Mouse (Mus musculus): ENCODE results near the gene Stra8.

Stra8 gene

DNA sequence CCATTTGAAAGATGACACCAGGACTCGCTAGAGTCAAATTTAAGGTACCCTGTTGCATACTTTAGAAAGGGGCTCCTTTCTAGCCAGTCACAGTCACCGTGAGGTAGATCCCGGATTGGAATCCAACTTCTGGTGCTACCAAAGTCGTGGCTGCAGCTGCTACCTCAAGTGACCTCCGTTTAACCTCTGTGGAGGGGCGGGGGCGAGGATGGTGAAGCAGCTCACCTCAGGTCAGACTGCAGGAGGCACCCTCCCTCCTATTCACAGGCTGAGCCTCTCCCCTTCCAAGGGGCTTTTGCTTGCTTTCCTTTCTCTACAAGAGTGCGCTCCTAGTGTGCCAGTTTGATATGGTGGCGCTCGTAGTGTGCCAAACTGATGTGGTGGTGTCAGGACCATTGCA lies at the start of gene Stra8:
TSS of gene Stra8 (plus strand) at position 208 of the 400 bp plus-strand sequence.
- DNase-seq (ENCODE audit: extremely low spot score) = no peak

DNA sequence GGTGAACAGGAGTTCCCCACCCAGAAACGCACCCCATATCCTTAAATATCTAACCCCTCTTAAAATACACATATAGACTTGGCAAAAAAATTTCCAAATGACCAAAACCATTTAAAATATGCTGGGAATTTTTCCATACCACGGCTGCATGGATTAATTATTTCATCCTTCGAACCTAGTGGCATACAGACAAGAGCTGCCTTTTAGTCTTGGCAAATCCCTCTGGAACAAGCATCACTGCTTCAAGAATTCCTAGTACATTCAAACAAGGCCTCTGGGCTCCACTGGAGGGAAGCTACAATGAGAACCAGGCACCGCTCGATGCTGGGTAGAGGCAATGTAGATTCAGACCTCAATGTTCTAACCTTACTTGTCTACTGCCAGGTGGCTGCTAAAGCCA lies 49.2 kb upstream of the Stra8 start:
- DNase-seq (ENCODE audit: extremely low spot score) = no peak

DNA sequence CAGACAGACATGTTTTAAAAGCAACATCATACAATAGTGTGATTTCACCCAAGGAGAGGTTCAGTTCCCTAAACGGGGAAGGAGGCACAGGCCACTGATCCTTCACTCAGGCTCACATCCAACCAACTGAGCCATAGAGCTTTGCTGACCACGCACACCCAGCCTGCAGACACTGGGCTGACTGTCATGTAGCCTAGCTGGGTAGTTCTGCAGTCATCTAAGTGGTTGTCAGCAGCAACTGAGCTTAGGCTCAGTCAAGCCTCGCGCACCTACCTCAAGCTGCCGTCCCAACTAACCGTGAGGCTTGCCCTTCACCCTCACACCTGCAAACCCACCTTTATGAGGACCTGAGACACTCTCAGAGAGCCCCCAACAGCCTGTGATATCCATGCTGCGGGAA lies 48.0 kb upstream of the Stra8 start:
- DNase-seq (ENCODE audit: extremely low spot score) = no peak

DNA sequence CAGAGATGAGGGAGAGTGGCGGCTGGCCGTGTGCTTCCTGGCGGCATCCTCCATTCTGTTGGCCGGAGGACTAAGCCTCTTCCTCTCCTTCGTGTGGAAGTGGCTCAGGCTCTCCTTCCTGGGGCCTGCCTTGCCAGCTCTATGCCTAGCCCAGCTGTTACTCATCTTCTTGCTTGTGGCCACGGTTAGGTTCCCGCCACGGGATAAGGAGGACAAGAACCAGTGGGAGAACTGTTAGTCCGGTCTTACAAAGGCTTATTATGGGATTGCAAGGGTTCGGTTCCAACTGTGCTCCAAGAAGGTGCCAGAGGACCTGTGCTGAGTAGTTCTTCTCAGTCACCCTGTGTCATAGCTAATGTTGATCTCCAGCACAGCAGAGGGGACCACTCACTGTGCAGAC lies 47.1 kb upstream of the Stra8 start:
- no peak for DNase-seq (ENCODE audit: extremely low spot score)

DNA sequence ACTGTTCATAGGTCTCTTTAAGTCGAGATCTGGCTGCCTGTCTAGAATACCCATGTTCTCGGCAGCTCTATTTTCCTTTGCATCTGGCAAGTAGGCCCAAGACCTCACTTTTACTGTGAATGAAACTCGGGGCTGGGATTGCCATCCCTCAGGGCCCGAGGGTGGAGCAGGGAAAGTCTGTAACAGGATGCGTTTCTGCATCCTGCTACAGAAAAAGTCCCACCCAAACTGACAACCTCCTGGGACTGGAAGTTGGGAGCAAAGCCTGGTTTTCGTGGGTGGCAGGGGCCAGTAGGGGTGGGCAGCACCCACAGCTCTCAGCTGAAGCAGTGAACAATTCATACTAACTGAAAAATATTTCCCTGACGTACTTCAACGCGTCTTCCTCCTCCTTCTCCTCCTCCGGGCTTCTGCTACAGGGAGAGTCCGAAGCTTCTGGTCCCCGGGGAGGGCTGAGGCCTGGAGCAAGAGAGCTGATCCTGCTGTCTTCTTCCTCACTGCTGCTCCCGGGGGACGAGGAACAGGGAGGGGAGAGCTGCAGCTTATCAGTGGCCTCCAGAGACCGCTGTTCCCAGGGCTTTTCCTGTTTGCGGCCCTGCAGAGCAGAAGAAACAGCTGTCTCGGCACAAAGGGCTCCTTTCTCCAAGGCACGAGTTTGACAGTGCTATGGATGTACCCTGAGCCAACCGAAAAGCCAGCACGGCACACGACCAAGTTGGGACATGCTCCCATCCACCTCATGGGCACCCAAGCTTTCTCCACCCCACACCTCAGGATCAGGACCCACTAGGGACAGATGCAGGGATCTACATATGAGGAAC lies 45.7 kb upstream of the Stra8 start:
- DNase-seq (ENCODE audit: extremely low spot score) = no peak

DNA sequence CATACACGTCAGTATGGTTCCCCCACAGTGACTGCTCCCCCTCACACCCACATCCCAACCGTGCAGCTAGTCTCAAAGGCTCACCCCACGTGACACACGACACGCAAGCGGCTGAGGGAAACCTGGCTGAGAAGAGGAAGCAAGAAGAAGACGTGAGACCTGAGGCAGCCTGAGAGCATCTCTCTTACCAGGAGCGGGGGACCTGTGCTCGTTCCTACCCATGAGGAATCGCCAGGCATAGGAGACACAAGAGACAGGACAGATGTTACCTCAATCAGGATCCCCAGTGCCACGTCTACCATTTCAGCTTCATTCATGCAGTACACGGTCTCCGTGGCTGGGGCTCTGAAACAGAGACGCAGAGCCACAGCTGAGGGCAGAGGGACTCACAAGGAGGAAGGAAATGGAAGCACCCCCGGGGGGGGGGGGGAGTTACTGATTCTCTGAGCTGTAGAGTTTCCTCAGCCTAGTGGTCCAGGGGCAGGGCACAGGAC lies 44.6 kb upstream of the Stra8 start:
- DNase-seq (ENCODE audit: extremely low spot score) = no peak

DNA sequence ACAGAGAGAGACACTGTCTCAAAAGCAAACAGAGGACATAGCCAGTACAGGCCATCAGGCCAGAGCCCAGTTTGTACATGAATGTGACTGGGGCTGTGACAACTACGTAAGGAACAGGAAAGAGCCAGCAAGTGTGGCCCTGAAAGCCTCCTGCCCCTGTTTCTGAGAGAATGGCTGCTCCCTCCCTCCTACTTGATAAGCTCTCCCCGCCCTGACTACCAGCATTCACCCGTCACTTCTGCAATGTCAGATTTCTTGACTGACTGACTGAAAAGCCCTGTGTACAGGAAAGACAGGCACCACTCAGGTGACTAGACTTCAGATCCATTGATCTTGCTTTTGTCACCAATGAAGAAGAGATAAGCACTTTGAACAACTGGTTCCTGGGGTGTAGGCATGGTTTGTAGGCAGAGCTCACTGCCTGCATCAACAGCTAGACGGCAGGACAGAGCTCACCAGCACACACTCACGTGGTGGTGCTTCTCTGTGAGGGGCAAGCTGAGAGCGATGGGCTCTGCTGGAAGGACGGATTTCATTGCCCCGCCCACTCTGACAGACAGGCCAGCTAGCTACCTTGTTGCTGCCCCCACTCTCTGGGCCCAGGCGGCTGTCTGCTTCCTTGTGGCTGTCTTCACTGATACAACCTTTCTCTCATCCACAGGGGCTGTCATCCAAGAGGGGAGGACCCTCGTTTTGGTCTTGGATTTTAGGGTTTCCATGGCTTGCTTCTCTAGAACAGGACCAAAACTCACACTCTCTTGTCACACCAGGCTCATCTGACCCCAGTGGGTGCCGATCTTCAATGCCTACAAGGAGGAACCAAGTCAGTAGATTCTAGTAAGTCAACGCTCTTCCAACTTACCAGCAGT lies 43.8 kb upstream of the Stra8 start:
- DNase-seq (ENCODE audit: extremely low spot score) = no peak

DNA sequence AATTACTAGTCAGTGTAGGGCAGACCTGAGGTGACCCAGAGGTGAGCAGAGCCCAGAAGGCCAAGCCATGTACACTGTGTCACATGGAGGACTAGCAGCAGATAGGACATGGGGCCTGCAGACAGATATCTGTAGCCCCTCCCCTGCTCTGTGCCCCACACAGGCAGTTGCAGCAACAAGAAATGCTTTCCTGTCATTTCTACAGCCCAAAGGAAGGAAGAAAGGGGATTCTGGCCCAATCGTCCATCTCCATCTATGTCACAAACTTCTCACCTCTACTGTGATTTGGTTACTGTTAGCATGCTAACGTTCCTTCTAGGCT lies 43.2 kb upstream of the Stra8 start:
- no peak for DNase-seq (ENCODE audit: extremely low spot score)

DNA sequence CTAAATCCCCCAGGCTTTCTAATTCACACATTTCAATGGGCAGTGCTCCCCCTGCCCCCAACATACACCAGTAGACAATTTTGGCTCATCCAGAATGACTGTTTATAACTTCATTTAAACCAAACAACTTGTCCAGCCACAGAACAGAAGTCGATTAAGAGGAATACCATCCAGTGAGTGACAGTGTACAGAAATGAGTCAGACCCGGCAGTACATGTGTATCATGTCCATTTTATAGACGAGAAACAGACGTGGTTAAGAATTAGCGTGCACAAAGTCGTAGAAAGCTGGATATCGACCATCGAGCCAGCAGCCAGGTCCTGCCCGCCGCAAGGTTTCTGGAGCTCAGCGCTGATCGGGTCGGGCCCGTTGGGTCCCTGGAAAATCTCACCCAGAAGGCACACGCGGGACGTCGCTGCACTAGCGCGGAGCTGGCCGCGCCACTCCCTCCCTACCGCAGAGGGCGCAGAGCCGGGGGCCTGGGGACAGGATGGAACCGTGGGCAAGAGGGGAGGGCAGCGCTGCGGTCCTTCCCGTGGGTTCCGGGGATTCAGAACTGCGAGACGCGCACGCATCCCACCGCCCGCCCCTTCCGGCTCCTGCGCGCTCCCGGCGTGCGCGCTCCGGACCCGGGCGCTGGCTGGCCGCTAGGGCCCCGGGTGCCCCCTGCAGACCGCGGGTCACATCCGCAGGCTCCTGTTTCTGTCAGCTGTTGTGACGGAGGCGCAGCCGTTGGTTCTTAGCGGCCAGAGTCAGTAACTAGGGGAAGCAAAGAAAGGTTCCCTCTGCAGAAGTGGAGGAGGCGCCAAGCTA lies 42.2 kb upstream of the Stra8 start, which contains the start of gene Cyren:
TSS of gene Cyren (minus strand) at position 552 of the 813 bp plus-strand sequence.
- peak; percentile 91 for DNase-seq (ENCODE audit: extremely low spot score)

DNA sequence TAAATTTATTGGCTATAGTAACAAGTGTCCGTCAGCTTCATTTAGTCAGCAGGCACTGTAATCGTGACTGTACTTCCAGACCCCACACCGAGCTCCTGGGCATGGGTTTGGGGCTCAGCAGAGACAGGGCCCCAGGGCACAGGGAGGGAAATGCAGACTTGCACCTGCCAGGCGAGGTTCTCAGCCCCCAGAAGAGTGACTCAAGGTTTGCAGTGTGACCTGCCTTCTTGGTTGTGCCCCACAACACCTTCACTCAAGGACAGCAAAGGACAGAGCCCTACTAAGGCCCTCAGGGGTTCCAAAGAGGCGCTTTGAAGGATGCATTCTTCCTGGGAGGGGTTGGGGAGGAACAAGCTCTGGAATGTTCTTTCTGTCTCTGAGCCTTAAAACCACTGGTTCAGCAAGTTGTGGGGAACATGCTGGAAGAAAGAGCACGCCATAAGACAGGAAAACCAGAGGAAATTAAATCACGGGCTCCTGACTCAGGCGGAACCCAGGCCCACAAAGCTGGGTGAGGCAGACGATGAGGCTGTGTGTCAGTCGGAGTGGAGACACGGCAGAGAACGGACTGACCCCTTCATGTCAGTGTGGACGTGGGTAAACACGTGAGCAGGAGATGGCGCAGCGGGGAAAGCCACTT lies 40.7 kb upstream of the Stra8 start:
- no peak for DNase-seq (ENCODE audit: extremely low spot score)

DNA sequence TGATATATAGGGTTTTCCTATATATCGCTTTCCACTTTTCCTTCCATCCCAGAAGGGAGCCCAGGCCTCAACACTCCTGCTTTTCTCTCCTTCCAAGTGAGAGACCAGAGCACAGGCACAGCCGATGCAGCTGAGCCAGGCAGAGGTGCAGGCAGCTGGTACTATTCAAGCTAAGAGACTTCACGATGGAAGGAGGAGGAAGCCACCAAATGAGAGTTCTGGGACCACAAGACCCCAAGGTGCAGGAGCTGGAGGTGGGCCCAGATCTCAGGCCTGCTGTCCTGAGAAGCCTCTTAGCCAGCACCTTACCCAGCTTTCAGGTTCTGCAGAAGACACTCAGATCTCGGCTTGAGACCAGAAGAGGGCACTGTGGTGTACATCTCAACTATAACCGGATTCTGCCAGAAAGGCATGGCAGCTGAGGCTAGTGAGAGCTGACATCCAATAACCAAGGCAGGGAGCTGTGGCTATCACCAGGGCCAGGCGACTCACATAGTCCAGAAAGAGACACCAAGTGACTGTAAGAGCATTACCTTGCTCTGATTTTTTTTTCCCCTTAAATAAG lies 40.0 kb upstream of the Stra8 start:
- DNase-seq (ENCODE audit: extremely low spot score) = no peak

DNA sequence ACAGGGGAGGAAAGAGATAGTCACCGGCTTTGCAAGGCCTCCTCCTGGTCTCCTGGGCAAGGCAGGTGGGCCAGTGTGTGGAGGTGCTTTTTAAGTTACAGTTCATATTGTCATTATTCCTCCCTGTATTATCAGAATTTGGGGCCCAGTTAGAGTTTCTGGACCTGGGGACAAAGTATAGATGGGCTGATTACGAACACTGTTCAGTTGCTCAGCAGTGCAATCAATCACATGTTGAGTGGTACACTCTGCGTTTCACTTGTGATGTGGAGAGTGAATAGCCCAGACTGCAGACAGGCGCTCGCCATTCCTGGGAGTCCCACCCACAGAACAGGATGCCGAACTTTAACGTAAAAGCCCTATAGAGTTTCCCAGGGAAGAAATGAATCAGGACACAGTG lies 35.2 kb upstream of the Stra8 start:
- no peak for DNase-seq (ENCODE audit: extremely low spot score)

DNA sequence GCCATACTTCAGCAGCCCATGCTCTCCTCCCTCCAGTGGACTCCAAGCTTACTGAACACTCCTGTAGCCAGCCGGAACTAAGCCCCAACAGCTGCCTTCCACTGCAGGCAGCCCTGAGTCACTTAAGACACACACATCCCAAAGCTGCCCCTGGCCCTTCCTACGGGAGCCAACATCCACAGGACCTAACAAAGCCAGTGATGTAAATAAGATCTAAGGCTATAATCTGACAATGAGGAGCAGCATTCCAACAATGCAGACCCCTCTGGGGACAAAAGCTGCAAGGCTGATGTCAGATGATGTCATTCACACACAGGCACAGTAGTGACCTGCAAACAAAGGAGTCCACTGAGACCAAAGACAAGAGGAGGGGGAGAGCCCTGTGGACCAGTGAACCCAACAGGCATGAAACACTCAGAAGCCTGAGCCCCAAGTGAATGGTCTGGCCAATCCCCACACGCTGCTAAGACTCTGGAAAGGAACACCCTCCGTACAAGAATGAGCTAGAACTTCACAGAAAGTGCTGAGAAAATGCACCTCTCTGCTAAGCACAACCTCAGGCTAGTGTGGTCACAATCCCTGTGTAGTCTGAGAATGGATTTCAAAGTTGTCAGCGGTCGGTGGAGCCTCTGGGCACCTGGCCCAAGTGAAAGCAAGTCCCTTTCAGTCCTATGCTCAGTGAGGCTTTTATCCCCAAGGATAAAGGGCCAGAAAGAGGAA lies 32.7 kb upstream of the Stra8 start:
- no peak for DNase-seq (ENCODE audit: extremely low spot score)

DNA sequence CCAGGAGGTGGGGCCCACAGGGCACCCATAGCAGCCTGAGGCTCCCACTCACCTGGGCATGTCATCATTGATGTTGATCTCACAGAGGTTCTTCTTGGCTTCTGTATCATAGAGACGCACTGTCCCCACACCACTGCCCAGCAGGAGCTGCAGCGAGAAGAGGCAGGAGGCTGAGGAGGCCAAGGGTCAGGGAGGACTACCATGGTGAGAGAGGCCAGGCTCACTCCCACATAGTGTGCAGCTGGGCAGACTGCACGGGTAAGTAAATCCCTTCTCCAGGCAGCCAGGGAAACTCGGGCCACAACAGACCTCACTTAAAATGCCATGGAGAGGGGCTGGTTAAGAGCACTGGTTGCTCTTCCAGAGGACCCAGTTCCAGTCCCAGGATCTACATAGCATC lies 30.8 kb upstream of the Stra8 start:
- DNase-seq (ENCODE audit: extremely low spot score) = no peak

DNA sequence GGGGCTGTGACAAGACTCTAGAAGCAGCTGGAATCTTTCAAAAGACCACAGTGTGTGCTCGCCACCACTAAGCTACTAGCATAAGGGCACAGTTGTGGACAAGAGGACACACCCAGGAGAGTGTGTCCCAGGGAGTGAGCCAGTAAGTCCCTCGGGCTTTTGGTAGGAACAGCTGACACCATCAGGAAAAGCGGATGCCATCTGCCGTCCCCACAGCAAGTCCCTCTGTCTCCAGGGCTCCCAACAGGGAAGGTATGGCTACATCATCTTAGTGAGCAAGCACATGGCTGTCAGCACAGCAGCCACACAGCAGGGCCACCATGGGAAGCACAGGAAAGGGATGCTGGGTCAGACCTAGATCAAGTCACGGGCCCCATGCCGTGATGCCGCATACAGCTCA lies 24.4 kb upstream of the Stra8 start:
- no peak for DNase-seq (ENCODE audit: extremely low spot score)

DNA sequence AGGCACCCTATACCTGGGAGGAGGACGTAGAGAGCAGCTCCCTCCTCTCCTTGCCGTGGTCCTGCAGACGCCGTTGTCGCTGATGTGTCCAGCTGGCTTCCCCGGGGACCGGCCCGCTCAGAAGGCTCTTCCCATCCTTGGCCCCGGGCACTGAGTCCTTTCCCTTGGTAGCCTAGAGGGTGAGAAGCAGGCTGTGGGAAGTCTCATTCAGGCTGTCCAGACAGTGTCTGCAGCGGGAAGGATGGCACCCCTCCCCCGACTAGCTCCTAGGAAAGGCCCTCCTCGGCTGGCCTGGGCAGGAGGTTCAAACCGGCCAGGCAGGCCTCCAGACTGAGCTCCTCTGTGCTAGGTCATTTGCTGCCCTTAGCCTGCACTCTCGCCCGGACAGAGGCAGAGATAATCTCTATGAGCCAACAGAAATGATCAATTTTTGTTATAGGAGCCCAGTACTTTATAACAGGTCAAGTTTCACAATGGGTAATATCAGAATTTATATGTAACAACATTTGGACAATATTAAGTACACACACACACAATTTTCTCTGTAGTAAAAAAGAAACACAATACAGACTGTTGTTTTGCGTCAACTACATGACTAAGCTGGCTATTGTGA lies 23.7 kb upstream of the Stra8 start:
- DNase-seq (ENCODE audit: extremely low spot score) = no peak

DNA sequence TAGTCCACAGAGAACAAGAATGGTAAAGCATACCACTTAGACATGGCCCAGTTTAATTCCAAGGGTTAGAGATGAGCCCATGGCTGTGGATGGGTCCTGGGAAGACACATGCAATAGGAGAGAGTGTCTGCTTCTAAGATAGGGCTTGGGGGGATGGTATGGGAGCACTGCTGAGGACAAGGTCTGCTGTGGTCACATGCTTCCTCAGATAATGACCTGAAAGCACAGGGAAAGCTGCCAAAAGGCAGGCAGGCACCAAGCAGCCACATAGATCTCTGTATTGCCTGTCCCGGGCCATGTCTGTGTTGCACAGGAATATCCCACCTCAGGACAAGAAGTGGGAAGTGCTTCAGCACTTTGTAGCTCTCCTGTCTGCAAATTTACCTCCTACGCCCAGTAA lies 20.8 kb upstream of the Stra8 start:
- DNase-seq (ENCODE audit: extremely low spot score) = no peak

DNA sequence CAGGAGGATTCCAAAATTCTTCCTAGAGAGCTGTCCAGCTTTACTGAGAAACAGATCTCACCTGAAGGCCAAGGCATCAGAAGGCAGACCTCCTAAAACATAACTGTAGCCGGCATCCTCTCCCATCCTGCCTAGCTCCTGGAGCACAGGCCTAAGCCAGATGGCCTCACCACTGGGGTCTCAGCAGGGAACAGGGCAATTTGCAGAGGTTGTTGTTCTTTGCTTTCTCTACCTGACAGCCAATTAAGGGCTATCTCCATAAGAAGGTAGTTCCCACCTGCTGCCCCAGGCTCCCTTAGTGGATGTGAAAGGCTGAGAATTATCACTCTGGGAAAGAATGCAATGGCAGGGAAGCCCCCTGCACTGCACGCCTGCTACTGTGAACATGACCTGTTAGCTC lies 19.0 kb upstream of the Stra8 start:
- DNase-seq (ENCODE audit: extremely low spot score) = no peak

DNA sequence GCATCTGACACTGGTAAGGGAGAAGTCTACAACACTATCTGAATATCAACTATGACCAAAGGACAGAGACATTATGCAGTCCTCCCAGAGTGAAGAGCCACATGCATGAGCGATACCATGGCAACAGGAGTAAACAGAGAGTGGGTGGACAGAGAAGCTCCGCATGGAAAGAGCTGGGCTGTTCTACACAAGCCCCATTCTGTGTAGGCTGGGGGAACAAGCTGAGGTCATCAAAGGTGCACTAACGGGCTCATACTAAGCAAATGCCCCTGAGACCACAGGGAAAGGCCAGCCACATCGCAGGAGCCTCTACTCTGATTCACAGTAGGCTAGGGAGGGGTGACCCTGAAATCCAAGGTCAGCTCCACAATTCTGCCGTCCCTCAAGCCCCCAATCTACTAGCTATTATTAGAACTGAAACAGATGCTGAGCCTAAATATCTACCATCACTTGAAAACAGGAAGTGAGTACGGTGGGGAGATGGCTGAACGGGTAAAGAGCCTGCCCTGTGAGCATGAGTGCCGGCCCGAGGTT lies 18.0 kb upstream of the Stra8 start:
- DNase-seq (ENCODE audit: extremely low spot score) = no peak

DNA sequence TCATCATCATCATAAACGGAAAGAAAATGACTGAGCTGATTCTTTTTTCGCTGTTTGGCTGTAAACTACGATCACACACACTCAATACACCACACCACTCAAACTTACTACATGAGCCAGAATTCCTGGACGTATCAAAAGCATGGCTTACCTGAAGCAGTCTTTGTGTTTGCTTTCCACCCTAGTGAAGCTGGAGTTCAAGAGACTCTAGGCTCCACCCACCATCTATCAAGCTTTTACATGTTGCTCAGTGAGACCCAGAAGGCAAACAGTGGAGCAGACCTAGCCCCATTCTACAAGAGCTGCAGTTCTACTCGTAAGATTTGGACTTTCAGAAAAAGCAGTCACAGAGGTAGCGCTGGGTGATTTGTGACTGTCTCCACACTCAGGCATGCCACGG lies 17.4 kb upstream of the Stra8 start:
- no peak for DNase-seq (ENCODE audit: extremely low spot score)

All from embryo, embryonic 9.5 days (tissue).